In the genomic region with DNA sequence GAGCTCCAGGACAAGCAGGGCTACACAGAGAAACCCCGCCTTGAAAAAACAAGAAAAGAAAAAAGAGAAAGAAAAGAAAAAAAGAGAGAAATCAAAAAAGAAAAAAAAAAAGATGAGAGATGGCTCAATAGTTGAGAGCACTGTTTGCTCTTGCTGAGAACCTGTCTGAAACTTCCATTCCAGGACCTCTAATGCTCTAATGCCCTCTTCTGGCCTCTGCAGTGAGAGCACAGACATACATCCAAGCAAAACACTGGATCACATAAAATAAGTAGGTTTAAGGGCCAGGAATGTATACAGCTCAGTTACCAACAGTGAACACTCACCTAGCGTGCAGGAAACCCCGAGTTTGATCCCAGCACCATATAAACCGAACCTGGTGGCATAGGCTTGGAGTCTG, we compare ENCODE assay signal across 19 mouse cellular contexts. TPM values are rescaled to one million over a fixed set of nuclear protein-coding genes. Genes with fewer than 3 reads are reported as not detected.
DNase-seq lines count a peak whose midpoint lies in the region; ATAC-seq and TF ChIP-seq lines count a peak whose summit lies in the region.
"Had no signal": no experiment of that assay in that cellular context is flagged by ENCODE, and none has a peak within 500 bp of the region (broad histone marks: within the 10 kb centered on the region; RNA-seq: fewer than 3 reads in every experiment).

No protein-coding gene starts in this region.

- ATAC-seq in limb, embryonic 14.5 days (ENCODE audit: low FRiP score, low read depth): no peak; the same call in 1 of the 2 replicates
- ATAC-seq in megakaryocyte progenitor cell, adult 5-6 weeks (replicated peaks; ENCODE audit: poor library complexity): peak; percentile 69
- ATAC-seq: forebrain, postnatal 0 days had no signal

- no peaks in the 10 kb centered on the region for H3K36me3 ChIP-seq in limb, embryonic 14.5 days (ENCODE audit: control insufficient read depth, insufficient read depth, low read length)
- no peaks in the 10 kb centered on the region for H3K36me3 ChIP-seq in limb, embryonic 10.5 days
- H3K36me3 ChIP-seq: G1E; heart, embryonic 13.5 days; hindbrain, embryonic 12.5 days; kidney, embryonic 15.5 days; midbrain, embryonic 12.5 days had no signal

- peak; percentile 23 for DNase-seq in limb, embryonic 14.5 days (ENCODE audit: low spot score)
- DNase-seq in limb, embryonic 10.5 days (ENCODE audit: low spot score): no peak
- peak; percentile 65 for DNase-seq in ES-CJ7 (ENCODE audit: low read depth, low spot score)
- no peak for DNase-seq in left cerebral cortex, postnatal 25 days (ENCODE audit: low spot score in 2 of 2)
- DNase-seq in urinary bladder, postnatal 25 days (ENCODE audit: low spot score): no peak
- DNase-seq in adrenal gland, adult 2 months: no peak
- DNase-seq: cerebellum, adult 9-11 months; embryo, embryonic 11 days; forebrain, postnatal 0 days; gastrocnemius, postnatal 14 days; lung, postnatal 14 days; right cerebral cortex, postnatal 25 days had no signal

- H3K4me2 ChIP-seq in limb, embryonic 14.5 days (replicated peaks; ENCODE audit: low read depth, low read length, severe bottlenecking): no peak overlapping the region
- H3K4me2 ChIP-seq: heart, embryonic 13.5 days; hindbrain, embryonic 12.5 days; kidney, embryonic 15.5 days; midbrain, embryonic 12.5 days had no signal

- 79% methylated on average over 4 of the region's 4 CpGs for WGBS in limb, embryonic 14.5 days
- 85% methylated on average over 4 of the region's 4 CpGs for WGBS in limb, embryonic 10.5 days

- no peak overlapping the region for H3K27ac ChIP-seq in limb, embryonic 14.5 days (replicated peaks; ENCODE audit: low read depth, low read length)
- H3K27ac ChIP-seq in limb, embryonic 10.5 days: no peak overlapping the region
- H3K27ac ChIP-seq in embryonic fibroblast, embryonic 13.5 days (ENCODE audit: insufficient read depth, low read length): 0 out of 2 replicates have a peak overlapping the region, but pooled peaks have one; percentile 16
- H3K27ac ChIP-seq: heart, embryonic 13.5 days; hindbrain, embryonic 12.5 days; kidney, embryonic 15.5 days; midbrain, embryonic 12.5 days had no signal

- H3K4me1 ChIP-seq in limb, embryonic 14.5 days (ENCODE audit: control insufficient read depth, insufficient read depth, low read length): no peaks in the 10 kb centered on the region
- no peaks in the 10 kb centered on the region for H3K4me1 ChIP-seq in limb, embryonic 10.5 days
- no peaks in the 10 kb centered on the region for H3K4me1 ChIP-seq in embryonic fibroblast, embryonic 13.5 days (ENCODE audit: control insufficient read depth, insufficient read depth, low read length)
- H3K4me1 ChIP-seq: heart, embryonic 13.5 days; hindbrain, embryonic 12.5 days; kidney, embryonic 15.5 days; midbrain, embryonic 12.5 days had no signal

- H3K9ac ChIP-seq in limb, embryonic 14.5 days (ENCODE audit: low read depth, low read length, severe bottlenecking): no peak overlapping the region
- H3K9ac ChIP-seq: forebrain, postnatal 0 days; heart, embryonic 13.5 days; hindbrain, embryonic 12.5 days; kidney, embryonic 15.5 days; midbrain, embryonic 12.5 days had no signal

- H3K4me3 ChIP-seq in limb, embryonic 14.5 days (replicated peaks; ENCODE audit: low read length): no peak overlapping the region
- H3K4me3 ChIP-seq in limb, embryonic 10.5 days: no peak overlapping the region
- H3K4me3 ChIP-seq in embryonic fibroblast, embryonic 13.5 days (ENCODE audit: insufficient read depth, low read length): no peak overlapping the region
- H3K4me3 ChIP-seq: heart, embryonic 13.5 days; hindbrain, embryonic 12.5 days; kidney, embryonic 15.5 days; midbrain, embryonic 12.5 days had no signal

- no peak for TF ChIP-seq POLR2A in limb, embryonic 14.5 days (IDR thresholded peaks at IDR 0.05; ENCODE audit: borderline replicate concordance, extremely low read depth, insufficient read depth, insufficient read length)
- TF ChIP-seq POLR2A in embryonic fibroblast, embryonic 13.5 days (IDR thresholded peaks at IDR 0.05; ENCODE audit: low read depth, low read length): no peak

- no peaks in the 10 kb centered on the region for H3K9me3 ChIP-seq in limb, embryonic 14.5 days (ENCODE audit: control insufficient read depth, low read length)
- H3K9me3 ChIP-seq in limb, embryonic 10.5 days (replicated peaks): no peaks in the 10 kb centered on the region
- H3K9me3 ChIP-seq: G1E; heart, embryonic 13.5 days; hindbrain, embryonic 12.5 days; kidney, embryonic 15.5 days; midbrain, embryonic 12.5 days had no signal

- TF ChIP-seq CTCF in embryonic fibroblast, embryonic 13.5 days (IDR thresholded peaks at IDR 0.05; ENCODE audit: borderline replicate concordance, insufficient read depth, low read length): no peak

- no peaks in the 10 kb centered on the region for H3K27me3 ChIP-seq in limb, embryonic 14.5 days (ENCODE audit: control insufficient read depth, insufficient read depth, low read length)
- H3K27me3 ChIP-seq in limb, embryonic 10.5 days (ENCODE audit: low read depth, poor library complexity, severe bottlenecking): no peaks in the 10 kb centered on the region
- H3K27me3 ChIP-seq: heart, embryonic 13.5 days; hindbrain, embryonic 12.5 days; kidney, embryonic 15.5 days; midbrain, embryonic 12.5 days had no signal

- intact Hi-C loops in left cerebral cortex, postnatal 25 days (cut with DNase I): no loop called here

RNA-seq across cellular contexts. Expression of gene Pds5a, which starts 8.1 kb away (rescaled TPM):
- polyA plus RNA-seq in limb, embryonic 14.5 days (2012; rRNA removed): 90.6 and 90.8 TPM in 2 replicates
- polyA plus RNA-seq in limb, embryonic 14.5 days (2014; fragmentation: Nextera tagmentation; extraction: Ambion mirVana): 82.7 and 95.3 TPM in 2 replicates
- polyA plus RNA-seq in limb, embryonic 10.5 days (2016; fragmentation: Nextera tagmentation; extraction: Ambion mirVana): 90.8 and 102 TPM in 2 replicates
- polyA plus RNA-seq in embryonic fibroblast, embryonic 13.5 days (2011; ENCODE audit: insufficient read length, low read depth, missing spikeins): 203 and 225 TPM in 2 replicates
- 215 and 245 TPM in 2 replicates for total RNA-seq in megakaryocyte progenitor cell, adult 5-6 weeks (2015)
- 189 and 232 TPM in 2 replicates for total RNA-seq in megakaryocyte progenitor cell, adult 5-6 weeks (2017)
- total RNA-seq in left cerebral cortex, postnatal 25 days (2021): 10 to 100 TPM; 82.4 to 82.9 TPM
- total RNA-seq in adrenal gland, adult 2 months (2021): 10 to 100 TPM; 74.0 to 98.1 TPM
- polyA plus RNA-seq in adrenal gland, adult 2 months (2012; rRNA removed): 2.9 and 3.0 TPM in 2 replicates

RNA-seq across cellular contexts. Expression of gene N4bp2, which starts 57.1 kb away (rescaled TPM):
- polyA plus RNA-seq in limb, embryonic 14.5 days (2012; rRNA removed): 31.3 and 31.8 TPM in 2 replicates
- 39.1 and 40.7 TPM in 2 replicates for polyA plus RNA-seq in limb, embryonic 14.5 days (2014; fragmentation: Nextera tagmentation; extraction: Ambion mirVana)
- 33.3 and 39.8 TPM in 2 replicates for polyA plus RNA-seq in limb, embryonic 10.5 days (2016; fragmentation: Nextera tagmentation; extraction: Ambion mirVana)
- 13.6 and 15.4 TPM in 2 replicates for polyA plus RNA-seq in embryonic fibroblast, embryonic 13.5 days (2011; ENCODE audit: insufficient read length, low read depth, missing spikeins)
- 39.1 and 39.8 TPM in 2 replicates for total RNA-seq in megakaryocyte progenitor cell, adult 5-6 weeks (2015)
- total RNA-seq in megakaryocyte progenitor cell, adult 5-6 weeks (2017): 22.2 and 30.3 TPM in 2 replicates
- 10 to 100 TPM in 1 of 2 experiments, 1 to 10 TPM in 1; 8.3 to 10.5 TPM for total RNA-seq in left cerebral cortex, postnatal 25 days (2021)
- total RNA-seq in adrenal gland, adult 2 months (2021): 10 to 100 TPM in 1 of 2 experiments, 1 to 10 TPM in 1; 8.7 to 14.1 TPM
- polyA plus RNA-seq in adrenal gland, adult 2 months (2012; rRNA removed): 4.9 and 7.1 TPM in 2 replicates

Comparison
In these comparisons a context has a peak if more than half of its experiments do, and no peak if none do; other contexts are left out.
1. DNase-seq: peak in limb, embryonic 14.5 days (single experiment) and ES-CJ7 (single experiment); none in limb, embryonic 10.5 days (single experiment), left cerebral cortex, postnatal 25 days (0 of 2), urinary bladder, postnatal 25 days (single experiment) and adrenal gland, adult 2 months (single experiment).
2. RNA of gene Pds5a, which starts 8.1 kb away (polyA plus RNA-seq): 203 to 225 TPM in embryonic fibroblast, embryonic 13.5 days, 90.8 to 102 TPM in limb, embryonic 10.5 days and 82.7 to 95.3 TPM in limb, embryonic 14.5 days; 2.9 to 3.0 TPM in adrenal gland, adult 2 months; every median in the first group is over 10 times any median in the second.